Mouse (Mus musculus) kidney, adult 2 months (tissue): Measurements from ENCODE around the gene Atf6.

Experiments
- CTCF ChIP-seq: fragments of 200-500 bp; conservative IDR thresholded peaks from 2 replicates; pipeline ENCODE4 v1.5.1; 2011; ENCODE audit warnings: low read depth, mild to moderate bottlenecking, control low read depth, low read length, moderate library complexity, mixed read lengths; ENCODE audit not compliant: insufficient read depth, insufficient read length
- POLR2A ChIP-seq: fragments of 200-500 bp; IDR thresholded peaks from one replicate; pipeline ENCODE4 v1.6.1; 2011; ENCODE audit warnings: low read depth, low read length, control low read depth

DNA sequence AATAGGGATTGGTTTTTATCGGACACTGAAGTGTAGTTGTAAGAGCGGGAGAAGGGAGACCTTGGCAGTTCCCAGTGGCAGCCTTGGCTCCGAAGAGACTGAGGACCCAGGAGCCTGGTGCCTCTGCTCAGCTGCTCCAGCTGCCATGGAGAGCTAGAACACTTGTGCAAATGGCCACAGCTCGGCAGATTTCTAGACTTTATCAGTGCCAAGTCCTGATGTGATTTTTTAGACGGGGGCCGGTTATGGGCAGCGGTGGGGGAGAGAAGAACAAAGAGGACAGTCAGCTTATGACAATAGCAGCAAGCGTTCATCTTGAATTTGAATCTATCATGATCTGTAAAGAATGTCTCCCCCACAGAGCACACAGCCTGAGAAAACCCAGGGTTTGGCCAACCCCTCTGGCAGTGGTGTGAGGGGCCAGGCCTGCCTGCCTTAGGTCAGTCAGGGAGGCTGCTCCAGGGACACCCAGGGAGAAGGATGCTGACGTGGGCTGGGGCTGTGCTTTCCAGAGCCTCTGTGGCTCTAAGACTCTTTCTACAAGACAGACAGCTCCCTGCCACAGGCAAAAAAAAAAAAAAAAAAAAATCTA, 193.3 kb downstream of the Atf6 start:
- no peak for TF ChIP-seq CTCF
- TF ChIP-seq POLR2A = no peak
